Mouse (Mus musculus) T-helper 2 cell (primary cell): Measurements from ENCODE around the gene Ms4a4b.
"Not testable (repeated sequence)": the region's sequence is repeated elsewhere in the genome, so short reads cannot be mapped to it uniquely, and the experiment has no call there.

Source experiments
- in situ Hi-C: fragments of 300-600 bp; cut with MboI, MseI; formaldehyde crosslinking; loops from one replicate; pipeline ENCODE4 v1.15.1; 2025; ENCODE audit warnings: high pct_unique_total_duplicates

Ms4a4b gene

GRCm38 (mm10) chr19:11443338-11443737 lies at the start of gene Ms4a4b:
Gene Ms4a4b, plus strand, starts transcription at chr19:11443553.
- in situ Hi-C loops = no loop called here

- in situ Hi-C loops = no loop called here
Measured at GRCm38 (mm10) chr19:11395769-11396168, 47.6 kb upstream of the Ms4a4b start.

DNA sequence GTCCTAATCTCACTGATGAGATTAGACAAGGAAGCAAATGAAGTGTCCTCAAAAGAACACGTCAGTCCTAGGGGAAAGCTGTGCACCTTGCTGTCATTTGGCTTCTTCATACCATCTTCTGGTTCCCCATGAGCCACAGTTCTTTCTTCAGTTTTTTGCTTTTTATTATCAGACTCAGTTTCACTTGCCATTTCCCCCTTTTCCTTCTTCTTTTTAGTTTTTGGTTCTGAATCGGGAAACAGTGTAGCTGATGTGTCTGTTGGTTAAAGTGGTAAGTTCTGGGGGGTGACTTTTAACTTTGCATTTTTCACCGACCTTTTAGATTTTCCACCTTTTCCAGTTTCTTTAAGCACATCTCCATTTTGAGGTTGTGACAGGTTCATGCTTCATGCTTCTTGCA lies 38.8 kb upstream of the Ms4a4b start, which contains the start of gene Ms4a4c:
TSS of gene Ms4a4c (plus strand) at position 244 of the 400 bp plus-strand sequence.
- in situ Hi-C loops = loop anchor here (10.0 kb wide), 1 partner anchor 760 kb away; no protein-coding TSS in a partner anchor

DNA sequence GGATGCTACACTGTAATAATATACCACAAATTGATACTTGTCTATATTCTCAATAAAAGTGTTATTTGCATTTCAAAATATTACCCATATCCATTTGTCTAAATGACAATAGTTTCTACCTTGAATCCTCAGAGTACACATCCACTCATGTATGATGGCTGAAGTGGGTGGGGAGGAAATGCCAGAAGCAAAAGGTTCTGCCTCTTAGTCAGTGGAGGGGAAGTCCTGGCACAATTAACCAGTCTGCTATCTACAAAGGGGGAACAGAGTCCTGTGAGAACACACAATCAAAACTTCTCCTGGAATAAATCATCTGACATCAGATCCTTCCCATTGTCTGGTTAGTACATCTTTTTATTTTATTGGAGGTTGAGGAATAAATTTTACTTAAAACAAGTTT lies 35.9 kb upstream of the Ms4a4b start:
- in situ Hi-C loops = loop anchor here (10.0 kb wide), 1 partner anchor 763 kb away; no protein-coding TSS in a partner anchor

GRCm38 (mm10) chr19:11408591-11408990 lies 34.8 kb upstream of the Ms4a4b start:
- in situ Hi-C loops = loop anchor here (10.0 kb wide), 1 partner anchor 764 kb away; no protein-coding TSS in a partner anchor

- in situ Hi-C loops = no loop called here
Measured at GRCm38 (mm10) chr19:11411640-11412039, 31.7 kb upstream of the Ms4a4b start.

DNA sequence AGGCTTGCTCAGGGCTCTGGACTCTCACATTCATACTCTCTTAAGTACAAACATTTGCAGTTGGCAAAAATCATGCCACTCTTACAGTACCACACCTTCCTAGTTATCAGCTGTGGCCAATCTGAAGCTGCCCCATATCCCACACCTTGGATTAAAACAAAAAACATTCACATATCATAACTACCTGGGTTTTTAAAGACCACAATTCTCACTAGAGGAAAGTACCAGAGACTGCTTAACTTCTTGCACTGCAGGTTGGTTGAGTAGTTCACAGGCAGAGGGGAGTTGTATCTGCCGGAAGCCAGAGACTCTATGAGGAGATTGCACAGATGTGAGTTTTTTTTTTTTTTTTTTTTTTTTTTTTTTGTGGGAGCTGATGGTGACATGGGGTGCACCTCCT lies 29.3 kb upstream of the Ms4a4b start:
- in situ Hi-C loops = no loop called here

- in situ Hi-C loops = no loop called here
Measured at GRCm38 (mm10) chr19:11415581-11415980, 27.8 kb upstream of the Ms4a4b start.

DNA sequence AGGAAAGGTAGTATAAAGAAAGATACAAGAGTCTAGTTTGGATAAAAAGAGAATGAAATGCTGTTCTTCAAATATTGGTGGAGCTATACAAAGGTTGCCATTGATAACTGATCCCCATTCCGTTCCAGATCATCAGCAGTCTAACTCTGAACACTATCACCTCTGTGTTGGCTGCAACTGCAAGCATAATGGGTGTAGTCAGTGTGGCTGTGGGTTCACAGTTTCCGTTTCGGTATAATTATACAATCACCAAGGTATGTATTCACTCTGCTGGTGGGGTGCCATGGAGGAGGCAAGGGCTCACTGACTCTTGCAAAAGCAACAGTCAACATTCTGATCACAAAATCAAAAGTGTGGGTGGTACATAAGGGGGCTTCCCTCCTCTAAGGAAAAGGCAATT lies 24.5 kb upstream of the Ms4a4b start:
- in situ Hi-C loops = not testable (repeated sequence)

DNA sequence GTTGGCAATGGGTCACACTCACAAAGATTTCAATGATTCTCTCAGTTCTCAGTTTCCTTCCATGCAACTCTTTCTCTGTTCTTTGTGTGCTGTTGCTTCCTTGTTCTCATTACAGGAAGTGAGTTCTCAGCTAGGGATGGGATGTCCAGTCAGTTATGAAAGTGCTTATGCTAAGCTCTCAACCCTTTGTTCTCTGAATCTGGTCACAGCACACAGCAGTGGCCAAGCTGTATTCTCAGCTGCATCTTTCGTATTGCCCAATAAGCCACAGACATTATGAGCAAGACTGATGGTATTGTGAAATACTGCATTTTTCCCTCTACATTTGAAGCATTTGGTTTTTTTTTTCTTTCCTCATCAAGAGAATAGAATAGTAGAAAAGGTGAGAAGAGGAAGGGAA lies 12.1 kb upstream of the Ms4a4b start:
- in situ Hi-C loops = not testable (repeated sequence)

- in situ Hi-C loops = no loop called here
Measured at GRCm38 (mm10) chr19:11435058-11435834, 8.1 kb upstream of the Ms4a4b start.

DNA sequence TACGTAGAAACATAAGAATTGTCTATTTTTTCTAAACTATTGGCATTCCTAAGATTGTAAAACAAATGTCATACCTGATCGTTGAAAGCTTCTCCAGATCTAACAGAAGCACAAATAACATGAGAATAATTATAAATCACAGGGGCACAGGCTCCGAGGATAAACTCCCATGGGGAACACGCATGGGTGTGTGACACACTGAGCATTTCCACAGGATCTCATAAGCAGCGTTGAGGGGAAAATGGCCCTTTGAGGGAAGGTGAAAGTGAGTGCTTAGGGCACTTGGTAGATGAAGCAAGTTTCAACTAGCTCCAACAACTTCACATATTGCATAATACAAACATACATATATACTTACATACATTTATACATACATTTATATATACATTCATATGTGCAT lies 611 bp downstream of the Ms4a4b start:
- in situ Hi-C loops = no loop called here

DNA sequence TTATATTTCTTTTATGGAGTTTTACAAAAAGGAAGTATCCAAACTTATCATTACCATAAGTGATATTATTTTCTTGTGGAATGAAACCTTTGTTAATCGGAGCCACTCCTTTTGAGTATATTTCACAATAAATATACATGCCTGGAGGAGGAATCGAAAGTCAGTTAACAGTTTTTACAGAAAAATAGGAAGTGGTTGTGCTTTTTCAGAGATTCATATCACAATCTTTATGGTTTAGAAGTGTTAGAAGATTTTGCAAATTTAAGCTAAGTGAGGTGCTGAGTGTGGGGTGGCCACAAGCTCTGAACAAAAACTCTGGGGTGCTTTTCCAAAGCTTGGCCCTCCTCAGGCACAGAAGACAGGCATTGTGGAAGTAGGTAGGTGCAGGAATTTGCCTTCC lies 3.9 kb downstream of the Ms4a4b start:
- in situ Hi-C loops = no loop called here

- in situ Hi-C loops = not testable (repeated sequence)
Measured at GRCm38 (mm10) chr19:11459041-11459440, 15.7 kb downstream of the Ms4a4b start.

DNA sequence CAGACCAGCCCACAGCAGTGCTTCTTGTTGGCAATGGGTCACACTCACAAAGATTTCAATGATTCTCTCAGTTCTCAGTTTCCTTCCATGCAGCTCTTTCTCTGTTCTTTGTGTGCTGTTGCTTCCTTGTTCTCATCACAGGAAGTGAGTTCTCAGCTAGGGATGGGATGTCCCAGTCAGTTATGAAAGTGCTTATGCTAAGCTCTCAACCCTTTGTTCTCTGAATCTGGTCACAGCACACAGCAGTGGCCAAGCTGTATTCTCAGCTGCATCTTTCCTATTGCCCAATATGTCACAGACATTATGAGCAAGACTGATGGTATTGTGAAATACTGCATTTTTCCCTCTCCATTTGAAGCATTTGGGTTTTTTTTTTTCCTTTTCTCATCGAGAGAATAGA lies 21.4 kb downstream of the Ms4a4b start:
- in situ Hi-C loops = not testable (repeated sequence)

GRCm38 (mm10) chr19:11466471-11466870 lies 23.1 kb downstream of the Ms4a4b start:
- in situ Hi-C loops = no loop called here

GRCm38 (mm10) chr19:11468361-11468760 lies 25.0 kb downstream of the Ms4a4b start:
- in situ Hi-C loops = not testable (repeated sequence)

GRCm38 (mm10) chr19:11469215-11469614 lies 25.9 kb downstream of the Ms4a4b start, which contains the start of gene Ms4a6c:
Gene Ms4a6c, plus strand, starts transcription at chr19:11469366.
- in situ Hi-C loops = not testable (repeated sequence)

DNA sequence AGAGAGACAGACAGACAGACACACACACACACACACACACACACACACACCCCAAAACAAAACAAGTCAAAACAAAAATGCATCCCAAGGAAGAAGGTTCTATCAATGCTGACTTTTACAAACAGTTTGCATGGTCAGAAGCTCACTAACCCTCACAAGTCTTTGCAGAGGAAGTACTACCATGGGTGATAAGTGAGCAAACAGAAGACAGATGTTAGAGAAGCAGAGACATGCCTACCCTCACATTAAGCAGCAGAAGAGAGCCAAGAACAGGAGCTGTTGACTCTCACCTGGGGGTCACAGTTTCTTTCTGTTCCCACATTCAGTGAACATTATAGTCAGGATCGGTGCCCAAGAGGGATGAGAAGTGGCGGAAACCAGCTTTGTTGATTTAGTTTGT lies 36.4 kb downstream of the Ms4a4b start:
- in situ Hi-C loops = loop anchor here (25.0 kb wide), 1 partner anchor 533 kb away; no protein-coding TSS in a partner anchor

DNA sequence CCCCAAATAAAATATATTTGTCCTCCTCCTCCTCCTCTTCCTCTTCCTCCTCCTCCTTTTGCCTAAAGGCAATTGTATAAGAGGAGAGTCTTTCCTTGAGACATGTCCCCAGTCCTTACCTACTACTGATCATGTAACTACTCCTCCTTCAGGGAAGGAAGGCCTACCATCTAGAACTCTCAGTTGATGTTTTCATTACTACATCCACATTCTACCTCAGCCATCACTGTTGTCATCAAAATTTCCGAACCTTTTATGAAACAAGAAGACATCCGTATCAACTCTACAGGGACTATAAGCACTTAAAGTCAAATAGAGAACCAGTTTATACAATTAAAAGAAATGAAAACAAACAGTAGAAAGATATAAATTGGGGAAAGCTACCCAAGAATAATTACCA lies 39.3 kb downstream of the Ms4a4b start:
- in situ Hi-C loops = loop anchor here (25.0 kb wide), 1 partner anchor 530 kb away; no protein-coding TSS in a partner anchor

DNA sequence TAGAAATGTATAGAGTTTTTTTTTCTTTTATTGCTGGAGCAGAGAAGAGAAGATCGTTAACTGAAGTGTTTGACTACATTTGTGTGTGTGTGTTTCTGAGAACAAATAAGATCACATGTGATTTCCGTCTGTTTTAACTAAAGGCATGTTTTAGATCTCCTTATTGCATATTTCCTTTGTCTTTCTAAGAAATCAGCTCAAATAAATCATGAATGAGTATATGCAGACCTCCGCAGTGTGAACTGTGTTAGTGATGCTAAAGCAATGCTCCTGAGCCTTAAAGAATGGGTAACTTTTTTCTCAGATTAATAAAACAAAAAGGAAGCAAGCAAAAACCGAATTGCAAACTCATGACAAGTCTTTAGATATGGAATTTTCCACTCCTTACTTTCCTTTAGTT lies 40.6 kb downstream of the Ms4a4b start:
- in situ Hi-C loops = loop anchor here (25.0 kb wide), 1 partner anchor 528 kb away; no protein-coding TSS in a partner anchor

DNA sequence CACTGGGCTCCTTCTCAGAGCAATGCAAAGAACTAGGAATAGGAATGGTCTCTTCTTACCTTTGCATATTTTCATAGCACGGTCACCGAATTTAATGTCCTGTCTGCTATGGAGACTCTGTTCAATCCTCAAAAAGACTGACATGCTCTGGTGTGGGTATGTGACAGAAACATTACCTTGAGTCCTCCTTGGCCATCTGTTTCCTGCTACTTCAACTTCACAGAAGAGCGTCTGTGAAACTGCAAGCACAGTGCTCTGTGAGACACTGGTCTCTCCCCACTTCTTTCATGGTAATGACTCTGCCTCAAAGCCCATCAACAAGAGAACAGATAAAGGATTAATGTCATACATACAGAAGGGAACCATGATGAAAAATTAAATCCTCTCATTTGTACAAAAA lies 41.0 kb downstream of the Ms4a4b start:
- in situ Hi-C loops = loop anchor here (25.0 kb wide), 1 partner anchor 528 kb away; no protein-coding TSS in a partner anchor

GRCm38 (mm10) chr19:11485266-11485665 lies 41.9 kb downstream of the Ms4a4b start:
- in situ Hi-C loops = loop anchor here (25.0 kb wide), 1 partner anchor 527 kb away; no protein-coding TSS in a partner anchor
